Mouse (Mus musculus): ENCODE results near the gene Otop2.

GRCm38 (mm10) chr11:115317204-115317603 is 10.2 kb downstream of the Otop2 start:
- TF ChIP-seq POLR2A (IDR thresholded peaks at IDR 0.05; ENCODE audit: low read depth, low read length) (no peak), CTCF (IDR thresholded peaks at IDR 0.05; ENCODE audit: borderline replicate concordance, insufficient read depth, low read length) (no peak)
